Mouse (Mus musculus): ENCODE measurements at regions not wholly inside any gene's neighbourhood (a gene's known extent, or its start where the extent isn't known, plus 50 kb on each side); places are given as distances from the start of the nearest gene placed in this dataset.

DNA sequence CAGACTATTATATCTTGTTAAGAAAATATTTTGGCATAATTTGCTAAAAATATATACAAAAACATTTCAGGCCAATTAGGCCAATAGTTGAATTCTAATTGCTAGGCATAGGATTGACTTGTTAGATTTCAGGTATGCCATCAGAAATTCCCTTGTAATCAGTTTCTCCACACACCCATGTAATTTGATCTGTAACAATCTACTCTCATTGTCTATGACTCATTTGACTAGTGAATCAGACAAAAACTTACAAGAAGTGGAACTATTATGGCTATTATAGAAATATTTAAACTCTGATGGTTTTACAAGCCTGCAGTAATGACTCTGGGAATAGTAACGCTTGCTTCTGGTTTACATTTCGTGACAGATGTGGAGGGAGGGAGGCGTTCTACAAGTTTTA is 338.9 kb upstream of the Ptbp2 start:
- DNase-seq (ENCODE audit: low spot score) (no peak), ATAC-seq (ENCODE audit: insufficient number of reproducible peaks, low FRiP score, low TSS enrichment, low read depth) (no peak)
- Histone ChIP-seq H3K27me3 (ENCODE audit: control insufficient read depth, insufficient read depth, low read length) (no peaks in the 10 kb centered on the region), H3K4me2 (ENCODE audit: low read depth, severe bottlenecking) (no peak overlapping the region), H3K27ac (replicated peaks; ENCODE audit: low read depth, low read length) (no peak overlapping the region), H3K9me3 (ENCODE audit: control insufficient read depth, low read length) (no peaks in the 10 kb centered on the region), H3K9ac (ENCODE audit: low read length) (no peak overlapping the region), H3K36me3 (ENCODE audit: control insufficient read depth, insufficient read depth, low read length) (no peaks in the 10 kb centered on the region), H3K4me1 (ENCODE audit: control insufficient read depth, insufficient read depth, low read length) (no peaks in the 10 kb centered on the region), H3K4me3 (ENCODE audit: low read depth, low read length) (no peak overlapping the region)
- 85% methylated on average over 3 of the region's 3 CpGs for WGBS

DNA sequence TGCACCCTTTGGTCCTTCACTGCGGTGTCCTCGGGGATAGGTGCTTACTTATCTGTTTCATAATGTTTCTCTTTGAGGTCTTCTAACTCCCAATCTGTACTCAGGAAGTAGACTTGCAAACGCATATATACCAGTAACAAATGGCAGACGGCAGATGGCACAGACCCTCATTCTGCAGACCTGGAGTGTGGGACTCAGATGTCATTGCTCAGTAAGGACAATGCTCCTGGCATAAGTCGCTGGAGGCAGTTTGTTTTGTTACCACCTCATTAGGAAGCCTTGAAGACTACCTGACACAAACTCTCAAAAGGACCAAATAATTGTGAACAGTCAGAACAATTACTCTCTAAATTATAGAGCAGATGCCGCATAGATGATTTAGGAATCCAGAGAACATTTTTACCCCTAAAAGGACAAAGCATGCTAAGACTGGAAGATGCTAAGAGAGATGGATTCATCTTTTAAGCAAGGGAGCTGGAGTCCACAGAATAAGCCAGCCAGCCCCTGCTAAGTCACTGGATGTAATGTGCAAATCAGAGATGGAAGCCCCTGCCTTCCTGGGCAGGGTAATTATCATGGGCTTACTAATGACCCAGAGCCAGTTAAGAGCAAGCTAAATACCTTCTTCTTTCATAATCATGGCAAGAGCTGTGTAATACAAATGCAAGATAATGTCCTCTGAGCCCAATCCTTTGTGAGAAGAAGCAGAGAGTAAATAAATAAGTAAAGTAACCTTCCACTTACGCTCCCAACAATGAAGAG is 299.1 kb upstream of the Ptbp2 start:
- 62% methylated on average over 7 of the region's 7 CpGs for WGBS
- no peak for ATAC-seq (ENCODE audit: insufficient number of reproducible peaks, low FRiP score, low TSS enrichment, low read depth)

DNA sequence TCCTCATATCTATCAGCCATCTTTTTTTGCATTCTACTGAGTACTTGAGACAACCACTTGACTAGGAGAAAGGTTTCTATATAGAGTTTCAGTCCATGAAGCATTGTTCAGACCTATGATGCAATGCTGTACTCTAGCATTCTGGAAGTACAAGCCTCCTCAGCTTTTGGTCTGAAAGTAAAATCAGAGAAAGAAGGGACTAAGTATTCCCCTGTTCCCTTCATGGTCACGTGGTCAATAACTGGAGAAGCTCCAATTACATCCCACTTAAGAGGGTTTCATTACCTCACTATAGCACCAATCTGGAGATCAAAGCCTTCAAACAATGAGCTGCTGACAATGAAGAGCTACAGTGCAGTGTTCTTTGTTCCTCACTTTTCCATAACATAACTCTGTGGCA is 289.3 kb upstream of the Ptbp2 start:
- no peaks in the 10 kb centered on the region for H3K9me3 ChIP-seq (ENCODE audit: control insufficient read depth, low read length)
- H3K27me3 ChIP-seq (ENCODE audit: control insufficient read depth, insufficient read depth, low read length): no peaks in the 10 kb centered on the region
- WGBS: 19% methylated on average over 1 of the region's 1 CpGs
- no peak overlapping the region for H3K4me2 ChIP-seq (ENCODE audit: low read depth, severe bottlenecking)
- no peak overlapping the region for H3K9ac ChIP-seq (ENCODE audit: low read length)
- H3K27ac ChIP-seq (replicated peaks; ENCODE audit: low read depth, low read length): no peak overlapping the region
- no peak overlapping the region for H3K4me3 ChIP-seq (ENCODE audit: low read depth, low read length)
- DNase-seq (ENCODE audit: low spot score) (no peak), ATAC-seq (ENCODE audit: insufficient number of reproducible peaks, low FRiP score, low TSS enrichment, low read depth) (no peak)
- H3K36me3 ChIP-seq (ENCODE audit: control insufficient read depth, insufficient read depth, low read length): no peaks in the 10 kb centered on the region
- H3K4me1 ChIP-seq (ENCODE audit: control insufficient read depth, insufficient read depth, low read length): no peaks in the 10 kb centered on the region

More for the DNA sequence above, 299.1 kb upstream of the Ptbp2 start:
- H3K4me1 ChIP-seq (ENCODE audit: control insufficient read depth, insufficient read depth, low read length): no peaks in the 10 kb centered on the region
- H3K27me3 ChIP-seq (ENCODE audit: control insufficient read depth, insufficient read depth, low read length): no peaks in the 10 kb centered on the region
- no peaks in the 10 kb centered on the region for H3K36me3 ChIP-seq (ENCODE audit: control insufficient read depth, insufficient read depth, low read length)
- H3K4me2 ChIP-seq (ENCODE audit: low read depth, severe bottlenecking): no peak overlapping the region
- H3K9me3 ChIP-seq (ENCODE audit: control insufficient read depth, low read length): no peaks in the 10 kb centered on the region
- no peak overlapping the region for H3K9ac ChIP-seq (ENCODE audit: low read length)
- no peak overlapping the region for H3K4me3 ChIP-seq (ENCODE audit: low read depth, low read length)
- no peak overlapping the region for H3K27ac ChIP-seq (replicated peaks; ENCODE audit: low read depth, low read length)
- DNase-seq (ENCODE audit: low spot score): no peak

DNA sequence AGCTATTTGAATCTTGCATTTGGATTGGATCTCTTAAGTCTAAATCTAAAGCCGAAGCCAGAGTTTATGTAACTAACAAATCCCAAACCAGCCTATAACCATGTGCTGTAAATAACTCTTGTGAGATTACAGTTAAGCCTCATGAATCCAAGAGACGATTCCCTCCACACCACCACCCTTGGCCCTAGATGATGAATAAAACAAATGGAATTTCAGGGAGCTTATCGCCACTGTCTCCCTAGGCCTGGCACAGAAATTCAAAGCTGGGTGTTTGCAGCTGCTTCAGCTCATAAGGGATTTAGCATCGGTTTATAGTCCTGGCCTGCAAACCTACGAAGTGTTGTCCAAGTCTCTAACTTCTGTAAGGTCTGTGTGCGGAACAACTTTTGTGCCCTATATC is 281.4 kb upstream of the Ptbp2 start:
- no peak overlapping the region for H3K4me3 ChIP-seq (ENCODE audit: low read depth, low read length)
- ATAC-seq (ENCODE audit: insufficient number of reproducible peaks, low FRiP score, low TSS enrichment, low read depth): no peak

DNA sequence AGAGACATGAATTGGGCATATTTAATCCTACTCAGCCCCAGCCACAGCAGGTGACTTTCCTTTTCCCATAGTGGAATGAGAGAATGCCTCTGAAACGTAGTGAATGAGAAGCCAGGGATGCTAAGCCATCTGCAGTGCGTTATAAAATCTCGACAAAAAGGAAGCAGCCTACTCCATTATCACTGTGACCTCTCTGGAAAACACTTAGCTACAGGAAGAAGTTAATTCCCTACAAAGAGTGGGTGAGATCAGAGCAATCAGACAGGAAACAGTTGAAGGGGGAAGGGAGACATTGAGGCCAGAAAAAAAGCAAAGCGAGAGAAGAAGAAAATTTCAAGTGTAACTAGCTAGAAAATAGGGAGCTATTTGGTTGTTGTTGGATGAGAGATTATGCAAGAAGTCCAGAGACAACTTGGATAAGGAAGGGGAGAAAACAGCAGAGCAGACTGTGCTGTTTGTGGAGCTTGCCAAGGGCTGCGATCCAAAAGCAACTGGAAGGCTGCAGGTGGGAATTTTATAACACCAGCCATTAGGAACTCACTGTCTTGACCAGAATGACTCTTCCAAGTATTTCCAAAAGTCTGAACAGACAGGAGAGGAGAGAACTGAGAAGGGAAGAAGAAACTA is 280.7 kb upstream of the Ptbp2 start:
- ATAC-seq (ENCODE audit: insufficient number of reproducible peaks, low FRiP score, low TSS enrichment, low read depth) (no peak), DNase-seq (ENCODE audit: low spot score) (no peak)
- H3K9ac ChIP-seq (ENCODE audit: low read length): no peak overlapping the region
- H3K27me3 ChIP-seq (ENCODE audit: control insufficient read depth, insufficient read depth, low read length): no peaks in the 10 kb centered on the region
- H3K27ac ChIP-seq (replicated peaks; ENCODE audit: low read depth, low read length): no peak overlapping the region
- no peaks in the 10 kb centered on the region for H3K9me3 ChIP-seq (ENCODE audit: control insufficient read depth, low read length)
- H3K4me2 ChIP-seq (ENCODE audit: low read depth, severe bottlenecking): no peak overlapping the region
- no peak overlapping the region for H3K4me3 ChIP-seq (ENCODE audit: low read depth, low read length)
- no peaks in the 10 kb centered on the region for H3K4me1 ChIP-seq (ENCODE audit: control insufficient read depth, insufficient read depth, low read length)
- H3K36me3 ChIP-seq (ENCODE audit: control insufficient read depth, insufficient read depth, low read length): no peaks in the 10 kb centered on the region
- 29% methylated on average over 5 of the region's 5 CpGs for WGBS

More for the DNA sequence above, 281.4 kb upstream of the Ptbp2 start:
- Histone ChIP-seq H3K4me1 (ENCODE audit: control insufficient read depth, insufficient read depth, low read length) (no peaks in the 10 kb centered on the region), H3K9ac (ENCODE audit: low read length) (no peak overlapping the region), H3K27me3 (ENCODE audit: control insufficient read depth, insufficient read depth, low read length) (no peaks in the 10 kb centered on the region), H3K9me3 (ENCODE audit: control insufficient read depth, low read length) (no peaks in the 10 kb centered on the region), H3K36me3 (ENCODE audit: control insufficient read depth, insufficient read depth, low read length) (no peaks in the 10 kb centered on the region), H3K4me2 (ENCODE audit: low read depth, severe bottlenecking) (no peak overlapping the region), H3K27ac (replicated peaks; ENCODE audit: low read depth, low read length) (no peak overlapping the region)
- DNase-seq (ENCODE audit: low spot score): no peak
- WGBS: 83% methylated on average over 6 of the region's 6 CpGs

DNA sequence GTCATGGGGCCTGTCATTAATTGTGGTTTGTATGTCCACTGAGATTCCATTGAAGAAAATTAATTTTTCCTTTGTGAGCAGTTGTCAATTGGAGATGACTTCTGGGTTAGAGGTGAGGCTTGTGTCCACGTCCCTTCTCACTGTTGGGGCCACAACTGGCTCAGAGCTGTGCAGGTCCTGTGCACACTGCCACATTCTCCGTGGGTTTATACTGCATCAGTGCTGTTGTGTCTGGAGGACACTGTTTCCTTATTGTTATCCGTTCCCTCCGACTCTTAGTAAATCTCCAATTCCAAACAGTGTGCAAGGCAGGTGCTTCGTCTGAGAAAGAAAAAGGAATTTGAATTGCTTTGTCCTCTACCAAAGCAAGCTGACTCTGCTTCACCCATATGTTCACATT is 278.0 kb upstream of the Ptbp2 start:
- Histone ChIP-seq H3K27me3 (ENCODE audit: control insufficient read depth, insufficient read depth, low read length) (no peaks in the 10 kb centered on the region), H3K9ac (ENCODE audit: low read length) (no peak overlapping the region), H3K4me3 (ENCODE audit: low read depth, low read length) (no peak overlapping the region), H3K27ac (replicated peaks; ENCODE audit: low read depth, low read length) (no peak overlapping the region), H3K4me1 (ENCODE audit: control insufficient read depth, insufficient read depth, low read length) (no peaks in the 10 kb centered on the region), H3K4me2 (ENCODE audit: low read depth, severe bottlenecking) (no peak overlapping the region), H3K36me3 (ENCODE audit: control insufficient read depth, insufficient read depth, low read length) (no peaks in the 10 kb centered on the region), H3K9me3 (ENCODE audit: control insufficient read depth, low read length) (no peaks in the 10 kb centered on the region)
- 90% methylated on average over 5 of the region's 5 CpGs for WGBS
- no peak for ATAC-seq (ENCODE audit: insufficient number of reproducible peaks, low FRiP score, low TSS enrichment, low read depth)
- DNase-seq (ENCODE audit: low spot score): no peak

DNA sequence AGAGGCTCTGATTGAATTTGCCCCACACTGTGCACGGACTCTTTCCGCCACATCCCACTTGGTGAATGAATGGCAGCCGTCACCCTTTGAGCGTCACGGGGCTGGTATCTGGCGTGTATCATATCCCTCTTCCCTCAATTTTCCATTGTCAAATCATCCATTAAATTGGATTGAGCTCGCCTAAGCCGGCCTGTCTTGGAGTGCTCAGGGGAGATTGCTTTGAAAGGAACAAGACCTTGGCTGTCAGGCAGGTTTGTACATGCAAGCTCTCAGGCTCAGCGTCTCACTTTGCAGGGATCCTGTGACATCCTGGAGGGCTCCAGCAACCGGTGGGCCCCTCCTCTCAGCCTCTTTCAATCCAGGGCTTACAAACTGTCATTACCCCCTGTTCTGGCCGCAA is 275.7 kb upstream of the Ptbp2 start:
- Histone ChIP-seq H3K27me3 (ENCODE audit: control insufficient read depth, insufficient read depth, low read length) (no peaks in the 10 kb centered on the region), H3K9ac (ENCODE audit: low read length) (no peak overlapping the region), H3K4me3 (ENCODE audit: low read depth, low read length) (no peak overlapping the region), H3K4me2 (ENCODE audit: low read depth, severe bottlenecking) (no peak overlapping the region), H3K27ac (replicated peaks; ENCODE audit: low read depth, low read length) (no peak overlapping the region), H3K4me1 (ENCODE audit: control insufficient read depth, insufficient read depth, low read length) (no peaks in the 10 kb centered on the region), H3K9me3 (ENCODE audit: control insufficient read depth, low read length) (no peaks in the 10 kb centered on the region), H3K36me3 (ENCODE audit: control insufficient read depth, insufficient read depth, low read length) (no peaks in the 10 kb centered on the region)
- ATAC-seq (ENCODE audit: insufficient number of reproducible peaks, low FRiP score, low TSS enrichment, low read depth): no peak
- DNase-seq (ENCODE audit: low spot score): no peak
- WGBS: 50% methylated on average over 11 of the region's 11 CpGs

DNA sequence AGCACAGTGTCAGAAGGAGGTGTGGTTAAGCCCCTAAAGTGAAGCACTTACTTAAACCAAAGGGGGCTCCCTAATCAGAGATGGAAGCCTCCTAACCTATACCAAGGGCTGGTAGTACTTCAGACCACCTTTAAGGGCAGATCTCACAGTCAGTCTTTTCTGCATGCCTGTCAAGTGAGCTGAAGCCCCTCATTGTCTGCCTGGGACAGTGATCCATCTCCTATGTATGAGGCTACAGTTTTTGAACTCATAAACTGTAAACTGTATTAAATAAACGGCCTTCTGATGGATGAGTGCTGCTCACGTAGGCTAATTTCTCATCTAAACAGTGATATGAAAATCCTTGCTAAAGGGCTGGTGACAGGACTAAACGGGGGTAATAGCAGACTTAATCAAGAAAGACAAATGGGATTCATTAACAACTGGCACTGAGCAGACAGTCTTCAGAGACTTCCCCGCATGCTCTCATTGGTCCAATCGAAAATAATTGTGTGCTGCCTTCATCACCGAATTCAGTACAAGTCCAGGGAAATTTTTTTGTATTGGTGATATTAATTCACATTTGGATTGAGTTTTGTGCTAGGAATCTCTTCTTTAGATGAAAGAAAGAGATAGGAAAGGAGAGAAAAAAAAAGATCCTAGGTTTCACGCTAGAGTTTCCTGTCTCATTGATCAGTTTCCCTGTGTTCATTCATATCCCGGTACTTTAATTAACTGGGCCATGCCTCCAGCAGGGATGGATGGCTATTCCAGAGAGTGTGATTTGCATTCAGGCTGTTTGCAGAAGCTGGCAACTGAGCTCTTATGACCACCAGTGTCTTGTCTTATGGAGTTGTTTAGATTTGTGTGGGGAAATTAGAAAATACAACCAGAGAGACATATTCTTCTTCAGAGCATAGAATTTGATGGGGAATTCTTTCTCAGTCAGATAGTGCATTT is 271.2 kb upstream of the Ptbp2 start:
- Histone ChIP-seq H3K27ac (replicated peaks; ENCODE audit: low read depth, low read length) (no peak overlapping the region), H3K9ac (ENCODE audit: low read length) (no peak overlapping the region), H3K4me1 (ENCODE audit: control insufficient read depth, insufficient read depth, low read length) (no peaks in the 10 kb centered on the region), H3K4me2 (ENCODE audit: low read depth, severe bottlenecking) (no peak overlapping the region), H3K4me3 (ENCODE audit: low read depth, low read length) (no peak overlapping the region), H3K36me3 (ENCODE audit: control insufficient read depth, insufficient read depth, low read length) (no peaks in the 10 kb centered on the region), H3K27me3 (ENCODE audit: control insufficient read depth, insufficient read depth, low read length) (no peaks in the 10 kb centered on the region), H3K9me3 (ENCODE audit: control insufficient read depth, low read length) (no peaks in the 10 kb centered on the region)
- 46% methylated on average over 8 of the region's 8 CpGs for WGBS
- ATAC-seq (ENCODE audit: insufficient number of reproducible peaks, low FRiP score, low TSS enrichment, low read depth) (no peak), DNase-seq (ENCODE audit: low spot score) (no peak)
